Mouse (Mus musculus): ENCODE measurements at regions not wholly inside any gene's neighbourhood (a gene's known extent, or its start where the extent isn't known, plus 50 kb on each side); places are given as distances from the start of the nearest gene placed in this dataset.

- no peak for TF ChIP-seq MYC (IDR thresholded peaks at IDR 0.05; ENCODE audit: low read depth, low read length)
- TF ChIP-seq ETS1 (IDR thresholded peaks at IDR 0.05; ENCODE audit: low read depth, low read length) = no peak
- TF ChIP-seq CTCF (IDR thresholded peaks at IDR 0.05 in 2 of 3, conservative IDR thresholded peaks at IDR 0.05 in 1 of 3; ENCODE audit: control insufficient read depth in 1 of 3, insufficient read depth in 1 of 3, low read depth in 2 of 3, low read length in 3 of 3, poor library complexity in 1 of 3, severe bottlenecking in 1 of 3) = no peak
Observed at GRCm38 (mm10) chr15:62257955-62258354, 1335.1 kb upstream of the A1bg start.
